Mouse (Mus musculus) E14TG2a.4 (cell line): Measurements from ENCODE around the gene Foxp4.

Experiments
- CTCF ChIP-seq: conservative IDR thresholded peaks from 2 replicates; pipeline ENCODE4 v1.5.1; 2014; ENCODE audit warnings: low read length
- NANOG ChIP-seq: IDR thresholded peaks from 2 replicates; pipeline ENCODE4 v1.6.1; 2014; ENCODE audit warnings: borderline replicate concordance, low read length, mixed read lengths
- POU5F1 ChIP-seq: IDR thresholded peaks from 2 replicates; pipeline ENCODE4 v1.6.1; 2014; ENCODE audit warnings: low read length, borderline replicate concordance

DNA sequence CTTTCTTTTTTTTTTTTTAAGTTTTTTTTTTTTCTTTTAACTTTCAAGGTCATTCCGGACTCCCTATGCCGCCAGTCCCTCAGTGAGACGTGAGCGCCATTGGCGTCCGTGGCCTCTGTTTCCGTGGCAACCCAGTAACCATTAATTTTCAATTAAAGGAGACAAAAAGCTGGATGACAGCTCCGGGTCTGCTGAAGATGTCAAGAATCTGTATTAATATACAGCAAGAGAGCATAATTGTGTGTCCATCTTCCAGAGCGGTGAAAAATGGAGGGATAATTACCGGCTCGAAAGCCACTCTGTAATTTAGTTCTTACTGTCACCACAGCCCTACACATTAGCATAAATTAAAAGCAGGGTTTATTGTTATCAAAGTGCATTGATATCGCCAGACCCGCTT lies 27.0 kb upstream of the Foxp4 start:
- TF ChIP-seq CTCF: no peak
- TF ChIP-seq POU5F1: no peak
- TF ChIP-seq NANOG: no peak
